Mouse (Mus musculus) hindbrain, embryonic 14.5 days (tissue): ENCODE data around the gene Xylt1. TPM values are rescaled to one million over a fixed set of nuclear protein-coding genes. Genes with fewer than 3 reads are reported as not detected.

Experiments
- ATAC-seq: fragments of 200-750 bp; cut with Nextera tagmentation; 2 replicates; pipeline ENCODE4 v1.8.0; 2017; ENCODE audit warnings: moderate number of reproducible peaks, mild to moderate bottlenecking, moderate TSS enrichment, moderate library complexity; ENCODE audit not compliant: low FRiP score
- DNase-seq: peaks from one replicate; pipeline ENCODE4 v3.0.0-alpha.2; 2015; ENCODE audit warnings: low spot score
- H3K27ac ChIP-seq: fragments of 300-500 bp; sonication (generic); 2 replicates; pipeline ENCODE4 v1.5.1; 2014; ENCODE audit warnings: mild to moderate bottlenecking, moderate library complexity
- H3K27me3 ChIP-seq: fragments of 300-500 bp; sonication (generic); 2 replicates; pipeline ENCODE4 v1.6.1; 2014; ENCODE audit warnings: mild to moderate bottlenecking, low read length, mixed read lengths; ENCODE audit not compliant: control insufficient read depth, insufficient read depth
- H3K36me3 ChIP-seq: fragments of 300-500 bp; sonication (generic); replicated peaks from 2 replicates; pipeline ENCODE4 v1.6.1; 2014; ENCODE audit not compliant: control insufficient read depth, insufficient read depth
- H3K4me1 ChIP-seq: fragments of 300-500 bp; sonication (generic); replicated peaks from 2 replicates; pipeline ENCODE4 v1.6.1; 2014; ENCODE audit warnings: antibody characterized with exemption, low read length, mixed read lengths; ENCODE audit not compliant: control insufficient read depth, insufficient read depth
- H3K4me2 ChIP-seq: fragments of 300-500 bp; sonication (generic); replicated peaks from 2 replicates; pipeline ENCODE4 v1.6.1; 2014; ENCODE audit warnings: mild to moderate bottlenecking, moderate library complexity
- H3K4me3 ChIP-seq: fragments of 300-500 bp; sonication (generic); replicated peaks from 2 replicates; pipeline ENCODE4 v1.5.1; 2014; ENCODE audit warnings: mild to moderate bottlenecking, low read length
- H3K9ac ChIP-seq: fragments of 300-500 bp; sonication (generic); 2 replicates; pipeline ENCODE4 v1.6.1; 2014
- H3K9me3 ChIP-seq: fragments of 300-500 bp; sonication (generic); 2 replicates; pipeline ENCODE4 v1.6.1; 2016; ENCODE audit warnings: low read length; ENCODE audit not compliant: control insufficient read depth
- WGBS: fragments of 180-500 bp; shearing (Covaris S2); extraction: QIAGEN DNeasy Blood & Tissue Kit; methylation state at CpG from one replicate; pipeline ENCODE4 v1.1.7; 2014; 5-methylcytosine and 5-hydroxymethylcytosine counted together
- polyA plus RNA-seq: library from polyadenylated mRNA; unstranded; fragments of >200 nt; fragmentation: Nextera tagmentation; extraction: Ambion mirVana; gene quantifications from 2 replicates; pipeline ENCODE4 v1.2.1, GENCODE M21; 2014

Xylt1 gene
- polyA plus RNA-seq, 1 experiment from 2014 or later = 4.3 TPM

DNA sequence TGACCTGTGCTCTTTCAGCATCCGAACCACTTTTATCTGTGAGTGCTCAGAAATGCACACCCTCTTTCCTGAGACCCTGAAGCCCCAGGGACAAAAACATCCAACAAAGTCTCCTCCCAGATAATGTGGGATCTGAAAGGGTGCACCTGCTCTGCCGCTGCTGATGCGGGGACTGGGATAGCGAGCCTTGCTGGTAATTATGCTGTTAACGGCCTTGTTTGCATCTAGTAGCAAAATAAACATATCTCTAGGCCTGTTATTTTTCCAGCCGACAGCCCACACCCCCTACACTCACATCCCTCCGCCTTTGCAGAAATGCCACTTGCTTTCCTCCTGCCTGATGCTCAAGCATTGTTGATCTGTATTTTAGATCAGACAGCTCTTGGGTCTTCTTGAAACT is 219.7 kb downstream of the Xylt1 start:
- Histone ChIP-seq H3K9me3 (no peaks in the 10 kb centered on the region), H3K4me2 (no peak overlapping the region), H3K9ac (no peak overlapping the region), H3K4me3 (no peak overlapping the region), H3K27ac (no peak overlapping the region), H3K36me3 (no peaks in the 10 kb centered on the region), H3K27me3 (no peaks in the 10 kb centered on the region), H3K4me1 (no peaks in the 10 kb centered on the region)
- WGBS = 32% methylated on average over 7 of the region's 7 CpGs
- DNase-seq = no peak
- ATAC-seq = no peak

GRCm38 (mm10) chr7:117610439-117610838 is 229.7 kb downstream of the Xylt1 start:
- DNase-seq = no peak
- WGBS = 24% methylated on average over 6 of the region's 6 CpGs

GRCm38 (mm10) chr7:117612788-117613473 is 232.2 kb downstream of the Xylt1 start:
- ATAC-seq = no peak
- no peak overlapping the region for H3K9ac ChIP-seq
- no peaks in the 10 kb centered on the region for H3K36me3 ChIP-seq
- peaks cover 3% of the 10 kb centered on the region for H3K4me1 ChIP-seq
- H3K9me3 ChIP-seq = no peaks in the 10 kb centered on the region
- no peak overlapping the region for H3K27ac ChIP-seq
- H3K4me3 ChIP-seq = no peak overlapping the region
- WGBS = 67% methylated on average over 11 of the region's 11 CpGs
- H3K4me2 ChIP-seq = no peak overlapping the region
- DNase-seq = no peak
- H3K27me3 ChIP-seq = no peaks in the 10 kb centered on the region

More at GRCm38 (mm10) chr7:117610439-117610838, 229.7 kb downstream of the Xylt1 start:
- Histone ChIP-seq H3K4me3 (no peak overlapping the region), H3K27ac (no peak overlapping the region), H3K4me2 (no peak overlapping the region), H3K4me1 (no peaks in the 10 kb centered on the region; the same call in none of the 2 replicates), H3K36me3 (no peaks in the 10 kb centered on the region), H3K9me3 (no peaks in the 10 kb centered on the region), H3K27me3 (no peaks in the 10 kb centered on the region), H3K9ac (no peak overlapping the region)
- no peak for ATAC-seq

GRCm38 (mm10) chr7:117613796-117614195 is 233.0 kb downstream of the Xylt1 start:
- Histone ChIP-seq H3K4me1 (peaks cover 11% of the 10 kb centered on the region), H3K27ac (no peak overlapping the region), H3K4me2 (no peak overlapping the region), H3K4me3 (no peak overlapping the region), H3K27me3 (no peaks in the 10 kb centered on the region), H3K36me3 (no peaks in the 10 kb centered on the region), H3K9ac (no peak overlapping the region), H3K9me3 (no peaks in the 10 kb centered on the region)
- 76% methylated on average over 3 of the region's 3 CpGs for WGBS
- DNase-seq (no peak), ATAC-seq (no peak)

DNA sequence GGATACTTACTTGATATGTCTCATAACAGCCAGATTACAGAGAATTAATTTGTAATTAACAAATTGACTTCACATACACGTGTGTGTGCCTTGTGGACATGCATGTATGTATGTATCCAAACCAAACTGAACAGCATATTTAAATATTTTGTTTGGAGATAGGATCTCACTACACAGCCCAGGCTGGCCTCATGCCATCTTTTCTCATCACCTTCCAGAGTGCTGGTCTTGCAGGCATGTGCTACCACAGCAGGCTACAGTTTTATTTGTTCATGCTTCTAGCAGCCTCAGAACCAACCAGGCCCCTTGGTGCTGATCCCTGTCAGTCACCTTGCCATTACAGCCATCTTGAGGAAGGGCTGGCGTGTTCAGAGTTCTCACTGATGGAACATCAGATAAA is 233.6 kb downstream of the Xylt1 start:
- DNase-seq = no peak
- H3K27me3 ChIP-seq = no peaks in the 10 kb centered on the region
- H3K4me2 ChIP-seq = no peak overlapping the region
- no peaks in the 10 kb centered on the region for H3K9me3 ChIP-seq
- no peak overlapping the region for H3K9ac ChIP-seq
- no peak overlapping the region for H3K4me3 ChIP-seq
- ATAC-seq = no peak
- WGBS = 77% methylated on average over 2 of the region's 2 CpGs
- no peaks in the 10 kb centered on the region for H3K36me3 ChIP-seq
- H3K27ac ChIP-seq = no peak overlapping the region
- H3K4me1 ChIP-seq = peaks cover 17% of the 10 kb centered on the region

- Histone ChIP-seq H3K27me3 (no peaks in the 10 kb centered on the region), H3K9ac (no peak overlapping the region), H3K27ac (no peak overlapping the region), H3K9me3 (no peaks in the 10 kb centered on the region), H3K4me3 (no peak overlapping the region), H3K4me2 (no peak overlapping the region), H3K4me1 (peaks cover 20% of the 10 kb centered on the region), H3K36me3 (no peaks in the 10 kb centered on the region)
- no peak for ATAC-seq
- DNase-seq = no peak
- 84% methylated on average over 5 of the region's 5 CpGs for WGBS
Measured at GRCm38 (mm10) chr7:117614851-117615250, 234.1 kb downstream of the Xylt1 start.

DNA sequence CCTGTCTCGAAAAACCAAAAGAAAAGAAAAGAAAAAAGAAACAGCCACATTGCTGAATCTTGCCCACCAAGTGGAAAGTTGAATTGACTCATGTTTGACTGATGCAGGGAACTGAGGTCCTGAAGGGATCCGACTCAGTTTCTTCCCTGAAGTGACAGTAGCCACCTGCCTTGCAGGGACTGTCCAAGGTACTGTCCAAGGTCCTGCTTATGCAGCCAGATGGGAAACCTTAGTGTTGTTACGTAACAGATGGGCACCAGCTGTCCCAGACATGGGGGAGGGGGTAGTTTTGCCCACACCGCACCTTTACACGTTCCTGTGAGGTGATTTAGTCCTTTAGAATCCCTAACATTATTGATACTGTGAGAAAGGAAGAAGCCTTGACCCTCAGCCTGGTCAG is 235.5 kb downstream of the Xylt1 start:
- peaks cover 20% of the 10 kb centered on the region for H3K4me1 ChIP-seq
- H3K27ac ChIP-seq = no peak overlapping the region
- H3K27me3 ChIP-seq = no peaks in the 10 kb centered on the region
- no peaks in the 10 kb centered on the region for H3K36me3 ChIP-seq
- H3K9me3 ChIP-seq = no peaks in the 10 kb centered on the region
- 67% methylated on average over 4 of the region's 5 CpGs for WGBS
- no peak overlapping the region for H3K9ac ChIP-seq
- H3K4me3 ChIP-seq = no peak overlapping the region
- no peak overlapping the region for H3K4me2 ChIP-seq
- ATAC-seq (no peak), DNase-seq (no peak)

DNA sequence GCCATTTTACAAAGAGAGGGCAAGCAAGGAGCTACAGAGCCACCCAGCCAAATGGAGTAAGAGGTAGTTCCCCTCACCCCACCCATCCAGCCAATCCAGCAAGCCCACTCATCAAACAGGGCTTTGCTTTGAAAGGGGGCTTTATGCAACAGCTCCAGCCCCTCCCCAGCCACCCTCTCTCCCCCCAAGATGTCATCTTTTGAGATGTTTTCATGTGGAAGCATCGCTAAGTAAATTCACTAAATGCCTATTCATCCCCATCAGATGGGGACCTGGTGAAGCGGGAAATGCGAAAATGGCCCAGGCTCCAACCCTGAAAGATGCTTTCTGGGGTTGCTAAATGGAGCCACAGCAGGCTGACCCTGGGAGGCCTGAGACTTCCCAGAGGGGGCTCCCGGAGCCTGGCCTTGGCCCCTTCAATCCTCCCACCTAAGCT is 238.0 kb downstream of the Xylt1 start:
- H3K36me3 ChIP-seq = no peaks in the 10 kb centered on the region
- no peak overlapping the region for H3K4me3 ChIP-seq
- H3K9me3 ChIP-seq = no peaks in the 10 kb centered on the region
- WGBS = 17% methylated on average over 4 of the region's 4 CpGs
- DNase-seq = no peak
- H3K27me3 ChIP-seq = no peaks in the 10 kb centered on the region
- peak; percentile 69; the same call in 1 of the 2 replicates for ATAC-seq
- H3K9ac ChIP-seq = no peak overlapping the region
- H3K4me2 ChIP-seq = no peak overlapping the region
- no peak overlapping the region for H3K27ac ChIP-seq
- H3K4me1 ChIP-seq = peaks cover 20% of the 10 kb centered on the region

- H3K27me3 ChIP-seq = no peaks in the 10 kb centered on the region
- no peak overlapping the region for H3K9ac ChIP-seq
- H3K36me3 ChIP-seq = no peaks in the 10 kb centered on the region
- no peak overlapping the region for H3K4me3 ChIP-seq
- no peak overlapping the region for H3K4me2 ChIP-seq
- DNase-seq (no peak), ATAC-seq (no peak)
- WGBS = 80% methylated on average over 4 of the region's 4 CpGs
- no peaks in the 10 kb centered on the region for H3K9me3 ChIP-seq
- peaks cover 20% of the 10 kb centered on the region for H3K4me1 ChIP-seq
- no peak overlapping the region for H3K27ac ChIP-seq
Measured at GRCm38 (mm10) chr7:117621566-117621965, 240.8 kb downstream of the Xylt1 start.

DNA sequence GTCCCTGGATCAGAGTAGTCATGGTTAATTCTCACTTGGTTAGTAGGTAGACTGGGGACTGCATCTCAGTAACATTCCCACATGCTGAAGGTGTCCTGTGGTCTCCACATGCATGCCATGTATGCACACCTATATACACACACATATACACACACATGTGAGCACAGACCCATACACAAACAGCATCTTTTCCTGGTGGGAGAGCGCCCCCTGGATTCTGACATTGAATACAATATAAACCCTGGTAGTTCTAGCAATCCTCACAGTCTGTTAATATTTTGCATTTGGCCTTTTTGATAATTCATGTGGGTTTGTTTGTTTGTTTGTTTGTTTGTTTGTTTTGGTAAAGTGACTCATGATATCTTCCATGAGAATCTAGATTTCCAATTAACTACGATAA is 242.0 kb downstream of the Xylt1 start:
- WGBS = 72% methylated on average over 2 of the region's 2 CpGs
- Histone ChIP-seq H3K27ac (no peak overlapping the region), H3K9me3 (no peaks in the 10 kb centered on the region), H3K36me3 (no peaks in the 10 kb centered on the region), H3K9ac (no peak overlapping the region), H3K4me2 (no peak overlapping the region), H3K4me1 (peaks cover 18% of the 10 kb centered on the region), H3K4me3 (no peak overlapping the region), H3K27me3 (no peaks in the 10 kb centered on the region)
- no peak for DNase-seq
- no peak for ATAC-seq
